Mouse (Mus musculus) kidney, adult 2 months (tissue): ENCODE measurements around the gene Ppm1k.
"Not testable (repeated sequence)": the region's sequence is repeated elsewhere in the genome, so short reads cannot be mapped to it uniquely, and the experiment has no call there.

ENCODE experiments used
- CTCF ChIP-seq: fragments of 200-500 bp; conservative IDR thresholded peaks from 2 replicates; pipeline ENCODE4 v1.5.1; 2011; ENCODE audit warnings: low read depth, mild to moderate bottlenecking, control low read depth, low read length, moderate library complexity, mixed read lengths; ENCODE audit not compliant: insufficient read depth, insufficient read length
- POLR2A ChIP-seq: fragments of 200-500 bp; IDR thresholded peaks from one replicate; pipeline ENCODE4 v1.6.1; 2011; ENCODE audit warnings: low read depth, low read length, control low read depth

- TF ChIP-seq CTCF, POLR2A: not testable (repeated sequence)
Observed at GRCm38 (mm10) chr6:57468161-57468560, 67.1 kb downstream of the Ppm1k start.
